Mouse (Mus musculus): ENCODE results near the gene Chst2. TPM values are rescaled to one million over a fixed set of nuclear protein-coding genes. Genes with fewer than 3 reads are reported as not detected.

Chst2 gene
- 8.8 and 9.5 TPM in 2 replicates for polyA plus RNA-seq (2012; rRNA removed)

DNA sequence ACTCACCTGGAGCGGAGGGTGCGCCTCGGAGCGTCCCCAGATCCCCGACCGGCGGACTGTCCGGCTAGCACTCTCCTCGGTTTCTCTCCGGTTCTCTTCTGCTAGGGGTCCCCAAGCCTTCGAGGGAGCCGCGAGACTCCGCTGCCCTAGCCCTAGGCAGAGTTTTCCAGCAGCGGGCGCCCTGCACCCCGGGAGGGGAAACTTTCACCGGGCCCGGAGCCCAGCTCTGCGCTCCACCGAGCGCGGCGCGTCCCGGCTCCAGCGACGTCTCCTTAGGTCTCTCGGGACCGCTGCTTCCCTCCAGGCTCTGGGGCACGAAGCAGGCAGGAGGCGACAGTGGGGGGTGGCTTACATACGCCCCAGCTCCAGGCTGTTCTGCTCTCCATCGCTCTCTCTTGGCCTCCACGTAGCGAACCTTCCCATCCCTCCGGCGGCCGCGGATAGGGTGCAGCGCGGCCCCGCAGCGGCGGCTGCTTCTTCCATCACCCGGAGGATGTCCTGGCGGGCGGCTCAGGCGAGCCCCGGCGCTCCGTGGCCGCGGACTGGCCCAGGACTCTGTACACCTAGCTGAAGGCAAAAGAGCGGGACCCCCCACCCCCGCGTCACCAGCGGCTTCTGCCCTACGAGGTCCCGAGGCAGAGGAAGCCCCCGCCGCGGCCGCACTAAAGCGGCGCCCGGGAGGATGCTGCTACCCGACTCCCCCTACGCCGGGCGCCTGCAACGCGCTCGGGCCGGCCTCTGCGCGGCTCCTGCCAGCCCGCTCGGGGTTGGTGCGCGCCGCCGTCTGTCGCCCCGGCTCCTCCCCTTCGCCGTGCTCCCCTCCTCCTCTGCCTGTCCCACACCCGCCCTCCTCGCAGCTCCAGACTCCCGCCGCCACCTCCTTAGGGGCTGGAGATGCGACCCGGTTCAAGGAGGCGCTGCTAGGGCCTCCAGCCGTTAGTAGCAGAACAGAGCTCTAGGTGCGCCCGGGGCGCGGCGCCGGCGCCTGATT, at the start of gene Chst2:
Gene Chst2 (minus strand): TSS at position 152 of the 991 bp plus-strand sequence.
- H3K4me1 ChIP-seq (ENCODE audit: control insufficient read depth, insufficient read depth, low read length): peaks cover 2% of the 10 kb centered on the region
- TF ChIP-seq CTCF (IDR thresholded peaks at IDR 0.05; ENCODE audit: insufficient read depth, low read length): no peak
- TF ChIP-seq POLR2A (IDR thresholded peaks at IDR 0.05; ENCODE audit: borderline replicate concordance, extremely low read depth, low read depth, low read length): 0 out of 2 replicates have a peak, but pooled peaks have one; percentile 10
- peak; percentile 52 for DNase-seq
- WGBS: 1% methylated on average over 102 of the region's 102 CpGs
- peak within 1 kb of the TSS; percentile 69 for H3K4me3 ChIP-seq (replicated peaks; ENCODE audit: extremely low read depth, low read depth, low read length)

DNA sequence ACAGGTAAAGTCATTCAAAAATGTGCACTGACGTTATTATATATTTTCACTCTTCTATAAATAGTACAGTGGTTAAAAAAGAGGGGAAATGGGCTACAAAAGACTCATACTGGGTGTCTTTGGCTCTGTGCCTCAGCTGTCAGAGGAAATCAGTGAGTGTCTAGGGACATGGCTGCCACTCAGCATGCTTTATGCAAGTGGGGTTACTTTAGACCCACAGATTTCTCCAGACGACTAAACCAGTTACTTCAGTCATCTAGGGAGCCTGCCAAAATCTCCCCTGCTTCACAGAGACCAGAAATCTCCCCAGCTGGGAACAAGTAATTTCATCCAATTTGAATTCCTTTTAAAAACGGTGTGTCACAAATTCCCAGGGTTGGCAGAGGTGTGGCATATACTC, 45.4 kb upstream of the Chst2 start:
- TF ChIP-seq POLR2A (IDR thresholded peaks at IDR 0.05; ENCODE audit: borderline replicate concordance, extremely low read depth, low read depth, low read length): no peak
- TF ChIP-seq CTCF (IDR thresholded peaks at IDR 0.05; ENCODE audit: insufficient read depth, low read length): no peak
- no peak overlapping the region for H3K4me3 ChIP-seq (replicated peaks; ENCODE audit: extremely low read depth, low read depth, low read length)
- no peaks in the 10 kb centered on the region for H3K4me1 ChIP-seq (ENCODE audit: control insufficient read depth, insufficient read depth, low read length)
- no peak for DNase-seq
- 40% methylated on average over 3 of the region's 3 CpGs for WGBS

DNA sequence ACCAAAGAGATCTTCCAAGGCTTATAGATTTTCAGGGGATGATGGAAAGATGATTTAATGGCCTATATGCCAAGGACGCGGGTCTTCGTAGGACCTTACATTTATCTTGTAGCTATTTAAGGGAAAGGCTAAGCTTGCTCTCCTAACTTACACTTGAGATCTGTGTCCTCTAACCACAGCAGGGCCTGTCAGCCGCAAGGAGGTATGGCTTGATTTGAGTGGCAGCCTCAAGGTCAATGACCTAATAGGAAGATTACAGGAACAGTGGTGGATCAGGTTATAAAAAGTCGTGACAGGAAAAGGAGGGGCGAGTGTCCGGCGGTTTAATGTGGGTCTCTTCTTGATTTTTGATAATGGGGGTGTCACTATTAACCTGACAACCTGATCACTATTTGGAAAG, 44.1 kb upstream of the Chst2 start:
- 94% methylated on average over 8 of the region's 8 CpGs for WGBS
- DNase-seq: no peak
- H3K4me3 ChIP-seq (replicated peaks; ENCODE audit: extremely low read depth, low read depth, low read length): no peak overlapping the region

DNA sequence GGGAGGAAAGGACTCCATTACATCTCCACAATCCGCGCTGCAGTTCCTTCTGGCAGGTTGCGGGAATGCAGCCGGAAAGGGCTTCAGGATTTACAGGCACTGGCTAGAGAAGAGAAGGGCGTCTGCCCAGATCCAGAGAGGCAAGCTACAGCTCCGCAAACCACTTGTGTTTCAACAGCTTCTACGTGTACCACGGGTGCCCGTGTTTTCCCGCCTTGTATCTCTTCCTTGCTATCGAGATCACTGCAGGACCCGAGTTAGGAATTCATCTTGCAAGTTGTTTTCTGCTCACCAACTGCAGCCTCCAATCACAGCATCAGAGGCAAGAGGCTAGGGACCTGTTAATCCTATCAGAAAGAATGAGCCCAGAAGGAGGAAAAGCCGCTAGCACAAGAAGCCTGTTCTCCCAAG, 35.8 kb upstream of the Chst2 start:
- H3K4me3 ChIP-seq (replicated peaks; ENCODE audit: extremely low read depth, low read depth, low read length): no peak overlapping the region

More for the DNA sequence above, 44.1 kb upstream of the Chst2 start:
- TF ChIP-seq CTCF (IDR thresholded peaks at IDR 0.05; ENCODE audit: insufficient read depth, low read length) (no peak), POLR2A (IDR thresholded peaks at IDR 0.05; ENCODE audit: borderline replicate concordance, extremely low read depth, low read depth, low read length) (no peak)
- H3K4me1 ChIP-seq (ENCODE audit: control insufficient read depth, insufficient read depth, low read length): no peaks in the 10 kb centered on the region

DNA sequence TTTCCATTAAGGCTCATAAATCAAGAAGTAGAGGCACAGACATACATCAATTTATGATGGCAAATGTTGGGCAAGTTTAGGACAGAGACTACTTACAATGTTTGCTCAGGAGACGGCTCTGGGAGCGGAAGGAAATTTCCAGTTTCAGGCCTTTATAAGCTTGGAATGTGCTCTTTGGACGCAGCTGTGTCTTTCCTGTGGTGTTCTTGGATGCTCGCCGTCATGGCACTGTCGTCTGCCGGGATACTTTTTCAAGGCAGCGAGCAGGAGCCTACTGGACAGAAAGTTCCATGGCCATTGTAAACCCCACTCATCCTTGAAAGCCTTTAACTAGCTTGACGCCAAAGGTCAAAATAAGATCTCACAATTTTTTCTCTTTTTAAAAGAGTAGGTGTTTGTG, 31.4 kb upstream of the Chst2 start:
- 77% methylated on average over 9 of the region's 9 CpGs for WGBS
- Histone ChIP-seq H3K4me3 (replicated peaks; ENCODE audit: extremely low read depth, low read depth, low read length) (no peak overlapping the region), H3K4me1 (ENCODE audit: control insufficient read depth, insufficient read depth, low read length) (no peaks in the 10 kb centered on the region)
- no peak for DNase-seq
- TF ChIP-seq CTCF (IDR thresholded peaks at IDR 0.05; ENCODE audit: insufficient read depth, low read length) (no peak), POLR2A (IDR thresholded peaks at IDR 0.05; ENCODE audit: borderline replicate concordance, extremely low read depth, low read depth, low read length) (no peak)

More for the DNA sequence above, 35.8 kb upstream of the Chst2 start:
- TF ChIP-seq POLR2A (IDR thresholded peaks at IDR 0.05; ENCODE audit: borderline replicate concordance, extremely low read depth, low read depth, low read length): no peak
- no peak for TF ChIP-seq CTCF (IDR thresholded peaks at IDR 0.05; ENCODE audit: insufficient read depth, low read length)
- 13% methylated on average over 13 of the region's 13 CpGs for WGBS
- no peaks in the 10 kb centered on the region for H3K4me1 ChIP-seq (ENCODE audit: control insufficient read depth, insufficient read depth, low read length)
- no peak for DNase-seq

DNA sequence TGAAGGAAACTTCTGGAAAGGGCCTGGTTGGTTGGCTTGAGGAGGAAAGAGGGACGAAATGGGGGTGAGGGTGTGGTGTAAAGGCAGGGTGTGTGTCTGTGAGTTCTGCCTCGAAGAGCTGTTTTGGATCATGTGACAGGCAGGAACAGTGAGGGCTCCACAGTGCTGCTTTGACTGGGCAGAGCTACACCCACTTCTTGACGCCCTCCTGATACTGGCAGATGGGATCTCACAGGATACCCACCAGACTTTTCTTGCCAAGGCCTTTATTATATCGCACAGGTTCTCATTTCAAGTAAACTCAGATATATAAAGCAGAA, 29.7 kb upstream of the Chst2 start:
- no peak for DNase-seq
- Histone ChIP-seq H3K4me3 (replicated peaks; ENCODE audit: extremely low read depth, low read depth, low read length) (no peak overlapping the region), H3K4me1 (ENCODE audit: control insufficient read depth, insufficient read depth, low read length) (no peaks in the 10 kb centered on the region)
- 70% methylated on average over 4 of the region's 4 CpGs for WGBS
- TF ChIP-seq CTCF (IDR thresholded peaks at IDR 0.05; ENCODE audit: insufficient read depth, low read length) (no peak), POLR2A (IDR thresholded peaks at IDR 0.05; ENCODE audit: borderline replicate concordance, extremely low read depth, low read depth, low read length) (no peak)

DNA sequence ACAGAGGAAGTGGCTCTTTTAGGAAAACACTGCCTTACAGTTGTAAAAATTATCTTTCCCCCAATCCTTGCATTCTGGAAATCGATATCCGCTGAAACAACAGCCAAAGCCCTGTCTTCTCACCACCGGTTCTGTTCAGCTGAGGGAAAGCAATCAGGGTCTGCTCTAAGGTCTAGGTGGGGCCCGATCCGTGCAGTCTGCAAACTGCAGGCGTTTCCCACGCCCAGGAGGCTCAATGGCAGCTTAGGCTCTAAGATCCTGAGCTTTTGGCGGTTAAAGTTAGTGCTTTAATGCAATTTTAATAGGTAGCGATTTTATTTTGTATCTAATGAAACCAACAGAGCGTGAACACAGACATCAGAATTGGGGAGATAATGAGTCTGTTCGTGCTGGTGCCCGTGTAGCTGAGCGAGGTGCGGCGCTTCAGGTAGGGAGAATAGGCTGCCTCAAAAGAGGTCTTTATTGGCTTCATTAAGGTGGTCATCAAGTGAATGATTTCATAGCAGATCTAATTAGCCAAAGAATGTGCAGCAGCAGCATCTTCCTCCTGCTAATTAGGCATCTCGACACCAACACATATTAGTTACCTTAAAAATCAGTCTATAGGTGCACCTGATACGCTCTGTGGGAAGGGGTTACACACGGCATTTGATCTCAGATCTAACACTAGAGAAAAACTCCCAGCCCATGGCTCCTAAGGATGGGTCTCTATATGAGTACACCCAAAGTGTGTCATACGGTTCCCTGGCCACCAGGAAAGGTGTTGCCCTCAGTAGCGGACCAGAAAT, 29.2 kb upstream of the Chst2 start:
- no peak for DNase-seq
- H3K4me3 ChIP-seq (replicated peaks; ENCODE audit: extremely low read depth, low read depth, low read length): no peak overlapping the region
- WGBS: 80% methylated on average over 20 of the region's 20 CpGs
- no peaks in the 10 kb centered on the region for H3K4me1 ChIP-seq (ENCODE audit: control insufficient read depth, insufficient read depth, low read length)
- no peak for TF ChIP-seq POLR2A (IDR thresholded peaks at IDR 0.05; ENCODE audit: borderline replicate concordance, extremely low read depth, low read depth, low read length)
- TF ChIP-seq CTCF (IDR thresholded peaks at IDR 0.05; ENCODE audit: insufficient read depth, low read length): no peak

DNA sequence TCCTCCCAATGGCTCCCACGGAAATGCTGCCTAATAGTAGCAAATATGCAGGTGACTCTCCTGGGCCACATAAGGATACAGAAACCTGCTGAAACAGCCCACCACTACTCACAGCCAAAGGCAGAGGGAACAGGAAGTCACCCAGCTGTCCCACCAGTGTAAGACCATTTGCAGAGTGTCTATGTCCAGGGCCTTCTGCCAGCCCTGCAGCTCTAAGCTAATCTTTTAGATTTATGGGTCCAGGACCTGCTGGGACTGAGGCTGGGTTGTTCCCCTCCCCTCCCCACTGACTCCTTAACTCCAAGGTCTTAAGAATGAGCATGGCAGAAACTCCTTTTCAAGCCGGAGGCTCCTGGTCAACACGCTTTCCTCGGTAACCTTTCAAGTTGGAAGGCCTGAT, 21.8 kb upstream of the Chst2 start:
- 78% methylated on average over 4 of the region's 4 CpGs for WGBS
- no peak for DNase-seq
- Histone ChIP-seq H3K4me1 (ENCODE audit: control insufficient read depth, insufficient read depth, low read length) (no peaks in the 10 kb centered on the region), H3K4me3 (replicated peaks; ENCODE audit: extremely low read depth, low read depth, low read length) (no peak overlapping the region)
- no peak for TF ChIP-seq CTCF (IDR thresholded peaks at IDR 0.05; ENCODE audit: insufficient read depth, low read length)

DNA sequence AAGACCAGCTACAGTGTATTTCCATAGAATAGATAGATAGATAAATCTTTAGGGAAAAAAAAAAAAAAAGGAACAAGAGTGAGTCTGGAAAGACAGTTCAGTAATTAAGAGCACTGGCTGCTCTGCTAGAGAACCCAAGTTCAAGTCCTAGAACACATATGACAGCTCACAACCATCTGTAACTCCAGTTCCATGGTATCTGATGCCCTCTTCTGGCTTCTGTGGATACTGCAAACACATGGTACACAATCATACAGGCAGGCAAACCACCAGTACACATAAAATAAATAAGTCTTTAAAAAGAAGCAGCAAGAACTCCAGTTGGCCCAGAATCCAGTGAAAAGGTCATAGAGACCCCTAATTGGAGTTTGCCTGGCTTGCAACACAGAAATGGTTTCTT, 7.4 kb upstream of the Chst2 start:
- TF ChIP-seq CTCF (IDR thresholded peaks at IDR 0.05; ENCODE audit: insufficient read depth, low read length) (no peak), POLR2A (IDR thresholded peaks at IDR 0.05; ENCODE audit: borderline replicate concordance, extremely low read depth, low read depth, low read length) (no peak)
- Histone ChIP-seq H3K4me1 (ENCODE audit: control insufficient read depth, insufficient read depth, low read length) (no peaks in the 10 kb centered on the region), H3K4me3 (replicated peaks; ENCODE audit: extremely low read depth, low read depth, low read length) (no peak overlapping the region)
- DNase-seq: no peak

Data from lung, adult 2 months (tissue).